Mouse (Mus musculus) lung, postnatal 0 days (tissue): ENCODE measurements around the gene Zfp12.

Experiments used
- CTCF ChIP-seq: IDR thresholded peaks from 2 replicates; pipeline ENCODE4 v1.5.1; 2016; ENCODE audit warnings: antibody characterized with exemption, mild to moderate bottlenecking
- EP300 ChIP-seq: IDR thresholded peaks from 2 replicates; pipeline ENCODE4 v1.6.1; 2016; ENCODE audit warnings: antibody characterized with exemption, mild to moderate bottlenecking, control low read depth

DNA sequence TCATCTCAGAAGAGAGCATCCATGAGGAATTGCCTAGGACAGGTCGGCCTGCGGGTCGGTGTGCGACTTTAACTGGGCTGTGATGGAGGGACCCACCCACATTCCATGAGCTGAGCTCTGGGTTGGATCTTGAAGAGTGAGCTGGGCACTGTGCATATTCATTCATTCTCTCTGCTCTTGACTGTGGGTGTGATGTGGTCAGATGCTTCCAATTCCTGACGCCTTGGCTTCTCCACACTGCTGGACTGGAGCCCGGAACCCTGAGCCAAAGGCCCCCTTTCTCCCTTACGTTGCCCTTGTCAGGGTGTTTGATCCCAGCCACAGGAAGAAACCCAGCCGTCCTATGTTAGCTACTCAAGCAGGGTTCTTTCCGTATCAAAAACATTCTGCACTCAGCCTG is 63.0 kb downstream of the Zfp12 start:
- TF ChIP-seq CTCF (no peak), EP300 (no peak)
